ENCODE assay signal across 8 mouse cellular contexts in the genomic region with DNA sequence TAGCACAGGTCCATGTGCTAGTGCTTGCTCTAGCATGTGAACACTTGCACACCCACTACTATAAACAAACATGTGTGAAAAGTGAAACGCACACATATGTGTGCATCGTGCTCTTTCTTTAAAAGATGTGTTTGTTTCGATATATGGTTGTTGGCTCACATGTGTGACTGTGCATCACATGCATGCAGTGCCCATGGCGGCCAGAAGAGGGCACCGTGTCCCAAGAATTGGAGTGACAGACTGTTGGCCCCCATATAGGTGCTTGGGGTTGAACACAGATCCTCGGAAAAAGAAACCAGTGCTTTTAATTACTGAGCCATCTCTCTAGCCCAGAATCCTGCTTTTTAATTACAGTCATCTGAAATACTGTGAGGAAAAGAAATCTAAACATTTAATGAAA. TPM values are rescaled to one million over a fixed set of nuclear protein-coding genes. Genes with fewer than 3 reads are reported as not detected.
DNase-seq lines count a peak whose midpoint lies in the region; ATAC-seq and TF ChIP-seq lines count a peak whose summit lies in the region.

No protein-coding gene starts in this region.

- no peak overlapping the region for H3K9ac ChIP-seq in liver, embryonic 14.5 days (replicated peaks)

- ATAC-seq in liver, embryonic 14.5 days (ENCODE audit: insufficient read depth): no peak

- intact Hi-C loops in left cerebral cortex, postnatal 4 days (cut with DNase I): no loop called here
- intact Hi-C loops in left cerebral cortex, postnatal 36 days (cut with DNase I): no loop called here

- DNase-seq in cerebellum, postnatal 10 days: peak; percentile 70 to 81
- DNase-seq in cerebellum, adult 18-20 months: no peak
- peak; percentile 48 for DNase-seq in left cerebral cortex, postnatal 4 days
- DNase-seq in left cerebral cortex, postnatal 36 days (ENCODE audit: low spot score in 2 of 2): no peak
- DNase-seq in adrenal gland, postnatal 36 days: peak; percentile 35 to 44
- DNase-seq in liver, embryonic 14.5 days (ENCODE audit: low read depth in 3 of 3, low spot score in 3 of 3): peak in 1 of 3 experiments; percentile 9
- peak; percentile 36 for DNase-seq in testis, postnatal 14 days (ENCODE audit: low spot score)
- no peak for DNase-seq in frontal cortex, postnatal 14 days (ENCODE audit: low spot score in 2 of 2)

- H3K27me3 ChIP-seq in liver, embryonic 14.5 days (ENCODE audit: control insufficient read depth, insufficient read depth, low read length): no peaks in the 10 kb centered on the region

- TF ChIP-seq CTCF in liver, embryonic 14.5 days (IDR thresholded peaks at IDR 0.05; ENCODE audit: low read depth): peak; percentile 86

- H3K4me2 ChIP-seq in liver, embryonic 14.5 days (ENCODE audit: low read depth): no peak overlapping the region

- no peak for TF ChIP-seq EP300 in liver, embryonic 14.5 days (IDR thresholded peaks at IDR 0.05; ENCODE audit: low read depth)

- WGBS in liver, embryonic 14.5 days (ENCODE audit: insufficient replicate concordance): 31% methylated on average over 6 of the region's 6 CpGs

- H3K36me3 ChIP-seq in liver, embryonic 14.5 days (replicated peaks; ENCODE audit: control insufficient read depth, insufficient read depth, low read depth): no peaks in the 10 kb centered on the region

- no peaks in the 10 kb centered on the region for H3K4me1 ChIP-seq in liver, embryonic 14.5 days (replicated peaks; ENCODE audit: control insufficient read depth in 2 of 2, insufficient read depth in 2 of 2, low read length in 1 of 2)

- H3K27ac ChIP-seq in liver, embryonic 14.5 days: no peak overlapping the region

- no peaks in the 10 kb centered on the region for H3K9me3 ChIP-seq in liver, embryonic 14.5 days (ENCODE audit: control insufficient read depth, low read length)

- no peak overlapping the region for H3K4me3 ChIP-seq in liver, embryonic 14.5 days (ENCODE audit: insufficient read depth in 1 of 2, low read depth in 2 of 2, low read length in 2 of 2)

RNA-seq across cellular contexts. Expression of a gene that starts 6.2 kb away (rescaled TPM):
- 100 to 1,000 TPM; 202 to 223 TPM for total RNA-seq in left cerebral cortex, postnatal 4 days (2021)
- 100 to 1,000 TPM; 209 to 247 TPM for total RNA-seq in left cerebral cortex, postnatal 36 days (2021)
- 10 to 100 TPM; 25.3 to 28.1 TPM for total RNA-seq in adrenal gland, postnatal 36 days (2021)
- 2.3 and 4.0 TPM in 2 replicates for polyA plus RNA-seq in liver, embryonic 14.5 days (2012; rRNA removed)
- 5.8 and 6.7 TPM in 2 replicates for polyA plus RNA-seq in liver, embryonic 14.5 days (2014; fragmentation: Nextera tagmentation; extraction: Ambion mirVana)

RNA-seq across cellular contexts. Expression of a gene that starts 6.3 kb away (rescaled TPM):
- 10 to 100 TPM; 62.9 to 63.7 TPM for total RNA-seq in left cerebral cortex, postnatal 4 days (2021)
- total RNA-seq in left cerebral cortex, postnatal 36 days (2021): 10 to 100 TPM; 72.5 to 79.6 TPM
- 100 to 1,000 TPM; 111 to 140 TPM for total RNA-seq in adrenal gland, postnatal 36 days (2021)
- 16.9 and 22.6 TPM in 2 replicates for polyA plus RNA-seq in liver, embryonic 14.5 days (2012; rRNA removed)
- polyA plus RNA-seq in liver, embryonic 14.5 days (2014; fragmentation: Nextera tagmentation; extraction: Ambion mirVana): 57.7 and 63.5 TPM in 2 replicates

Comparison
In these comparisons a context has a peak if more than half of its experiments do, and no peak if none do; other contexts are left out.
1. DNase-seq: peak in cerebellum, postnatal 10 days (2 of 2), left cerebral cortex, postnatal 4 days (single experiment), adrenal gland, postnatal 36 days (2 of 2) and testis, postnatal 14 days (single experiment); none in cerebellum, adult 18-20 months (0 of 2), left cerebral cortex, postnatal 36 days (0 of 2) and frontal cortex, postnatal 14 days (0 of 2).
2. RNA of a gene that starts 6.2 kb away (total RNA-seq): 209 to 247 TPM in left cerebral cortex, postnatal 36 days and 202 to 223 TPM in left cerebral cortex, postnatal 4 days; 25.3 to 28.1 TPM in adrenal gland, postnatal 36 days; every median in the first group is over 4 times any median in the second.